Mouse (Mus musculus) bone marrow macrophage, adult 2 months (primary cell): ENCODE data around the gene Zp3. TPM values are rescaled to one million over a fixed set of nuclear protein-coding genes. Genes with fewer than 3 reads are reported as not detected.
A peak's percentile ranks its signal among the peaks of the same experiment; 100 is the strongest.

Experiments used
- H3K27ac ChIP-seq: 2 replicates; pipeline ENCODE4 v1.5.1; 2012; ENCODE audit warnings: low read depth, low read length; ENCODE audit not compliant: insufficient read depth
- H3K4me1 ChIP-seq: 2 replicates; pipeline ENCODE4 v1.6.1; 2012; ENCODE audit warnings: low read length; ENCODE audit not compliant: control insufficient read depth, insufficient read depth
- H3K4me3 ChIP-seq: 2 replicates; pipeline ENCODE4 v1.5.1; 2012; ENCODE audit warnings: mild to moderate bottlenecking, low read length, moderate library complexity; ENCODE audit not compliant: insufficient read depth
- CTCF ChIP-seq: IDR thresholded peaks from 2 replicates; pipeline ENCODE4 v1.5.1; 2012; ENCODE audit warnings: low read depth, mild to moderate bottlenecking, low read length, moderate library complexity
- POLR2A ChIP-seq: IDR thresholded peaks from 2 replicates; pipeline ENCODE4 v1.6.1; 2012; ENCODE audit warnings: mild to moderate bottlenecking, low read depth, low read length, borderline replicate concordance
- polyA plus RNA-seq: library from polyadenylated mRNA; stranded (reverse); fragments of >200 nt; gene quantifications from 2 replicates; pipeline ENCODE4 v1.2.4, GENCODE M21; 2012; ENCODE audit not compliant: missing spikeins, insufficient read depth, insufficient read length

Zp3 gene
- polyA plus RNA-seq, 1 experiment, result not detected

- H3K4me1 ChIP-seq, result peaks cover 13% of the 10 kb centered on the region
- TF ChIP-seq CTCF, result no peak
- no peak for TF ChIP-seq POLR2A
- H3K27ac ChIP-seq, result no peak overlapping the region
- H3K4me3 ChIP-seq, result no peak overlapping the region
Measured at GRCm38 (mm10) chr5:136019907-136020306, 40.0 kb downstream of the Zp3 start.

GRCm38 (mm10) chr5:136025712-136026111 lies 45.8 kb downstream of the Zp3 start:
- Histone ChIP-seq H3K4me1 (peaks cover 6% of the 10 kb centered on the region; the same call in 1 of the 2 replicates), H3K27ac (no peak overlapping the region), H3K4me3 (no peak overlapping the region)
- TF ChIP-seq CTCF (no peak), POLR2A (no peak)

GRCm38 (mm10) chr5:136026859-136027258 lies 47.0 kb downstream of the Zp3 start:
- peaks cover 6% of the 10 kb centered on the region; the same call in 1 of the 2 replicates for H3K4me1 ChIP-seq

GRCm38 (mm10) chr5:136027612-136028311 lies 47.9 kb downstream of the Zp3 start:
- H3K4me3 ChIP-seq, result no peak overlapping the region
- no peak overlapping the region for H3K27ac ChIP-seq
- H3K4me1 ChIP-seq, result peaks cover 6% of the 10 kb centered on the region; the same call in 1 of the 2 replicates
- no peak for TF ChIP-seq CTCF
- no peak for TF ChIP-seq POLR2A

More at GRCm38 (mm10) chr5:136026859-136027258, 47.0 kb downstream of the Zp3 start:
- TF ChIP-seq POLR2A, result no peak
- no peak for TF ChIP-seq CTCF
- Histone ChIP-seq H3K4me3 (no peak overlapping the region), H3K27ac (no peak overlapping the region)

GRCm38 (mm10) chr5:136034868-136035267 lies 55.0 kb downstream of the Zp3 start:
- no peak for TF ChIP-seq CTCF
- TF ChIP-seq POLR2A, result no peak
- Histone ChIP-seq H3K27ac (peak overlapping the region; percentile 77), H3K4me3 (no peak overlapping the region), H3K4me1 (peaks cover 30% of the 10 kb centered on the region)

GRCm38 (mm10) chr5:136035285-136035684 lies 55.4 kb downstream of the Zp3 start:
- Histone ChIP-seq H3K4me1 (peaks cover 27% of the 10 kb centered on the region), H3K4me3 (no peak overlapping the region), H3K27ac (peak overlapping the region; percentile 77)
- TF ChIP-seq CTCF (no peak), POLR2A (no peak)

GRCm38 (mm10) chr5:136036667-136037066 lies 56.8 kb downstream of the Zp3 start:
- H3K27ac ChIP-seq, result no peak overlapping the region
- peaks cover 35% of the 10 kb centered on the region for H3K4me1 ChIP-seq
- no peak overlapping the region for H3K4me3 ChIP-seq
- no peak for TF ChIP-seq CTCF
- TF ChIP-seq POLR2A, result no peak

Other genes with a start within 250 kb of the Zp3 start
- 37.1 and 41.5 TPM in 2 replicates for gene Tmem120a, start 235.7 kb upstream of the Zp3 start, polyA plus RNA-seq
- gene Styxl1, start 201.7 kb upstream of the Zp3 start, polyA plus RNA-seq, result 0.72 and 0.83 TPM in 2 replicates
- 92.1 and 126 TPM in 2 replicates for gene Mdh2, start 201.6 kb upstream of the Zp3 start, polyA plus RNA-seq
- not detected in 2 replicates for gene Srrm3, start 173.2 kb upstream of the Zp3 start, polyA plus RNA-seq
- gene Hspb1, start 92.2 kb upstream of the Zp3 start, polyA plus RNA-seq, result 0.80 and 1.8 TPM in 2 replicates
- 151 and 157 TPM in 2 replicates for gene Ywhag, start 45.5 kb upstream of the Zp3 start, polyA plus RNA-seq
- 6.8 and 10.0 TPM in 2 replicates for gene Ssc4d, start 5.6 kb upstream of the Zp3 start, polyA plus RNA-seq
- 9.5 and 9.8 TPM in 2 replicates for gene Dtx2, start 14.7 kb downstream of the Zp3 start, polyA plus RNA-seq
- not detected in 2 replicates for gene Upk3b, start 58.4 kb downstream of the Zp3 start, polyA plus RNA-seq
- not detected in 2 replicates for gene Upk3bl, start 74.4 kb downstream of the Zp3 start, polyA plus RNA-seq
- gene Rasa4, start 103.8 kb downstream of the Zp3 start, polyA plus RNA-seq, result 273 and 311 TPM in 2 replicates
- gene Polr2j, start 136.5 kb downstream of the Zp3 start, polyA plus RNA-seq, result 82.8 and 86.7 TPM in 2 replicates
- 30.5 and 36.4 TPM in 2 replicates for gene Lrwd1, start 156.0 kb downstream of the Zp3 start, polyA plus RNA-seq
- gene Alkbh4, start 156.0 kb downstream of the Zp3 start, polyA plus RNA-seq, result 9.6 and 10.4 TPM in 2 replicates
- gene Orai2, start 190.6 kb downstream of the Zp3 start, polyA plus RNA-seq, result 18.1 and 20.2 TPM in 2 replicates
- gene Prkrip1, start 218.9 kb downstream of the Zp3 start, polyA plus RNA-seq, result 22.7 and 39.2 TPM in 2 replicates